Mouse (Mus musculus) forebrain, embryonic 13.5 days (tissue): ENCODE measurements around the gene Ssr4. TPM values are rescaled to one million over a fixed set of nuclear protein-coding genes. Genes with fewer than 3 reads are reported as not detected.
A peak's percentile ranks its signal among the peaks of the same experiment; 100 is the strongest.
"Not testable (repeated sequence)": the region's sequence is repeated elsewhere in the genome, so short reads cannot be mapped to it uniquely, and the experiment has no call there.

Experiments used
- ATAC-seq: fragments of 200-750 bp; cut with Nextera tagmentation; 2 replicates; pipeline ENCODE4 v1.8.0; 2017
- H3K27ac ChIP-seq: fragments of 300-500 bp; sonication (generic); 2 replicates; pipeline ENCODE4 v1.5.1; 2015; ENCODE audit warnings: inconsistent platforms, mild to moderate bottlenecking, moderate library complexity
- H3K27me3 ChIP-seq: fragments of 300-500 bp; sonication (generic); 2 replicates; pipeline ENCODE4 v1.6.1; 2015; ENCODE audit warnings: mild to moderate bottlenecking, inconsistent platforms
- H3K36me3 ChIP-seq: fragments of 300-500 bp; sonication (generic); 2 replicates; pipeline ENCODE4 v1.6.1; 2015; ENCODE audit warnings: mild to moderate bottlenecking, inconsistent platforms; ENCODE audit not compliant: poor library complexity, severe bottlenecking
- H3K4me1 ChIP-seq: fragments of 300-500 bp; sonication (generic); 2 replicates; pipeline ENCODE4 v1.6.1; 2015; ENCODE audit warnings: inconsistent platforms
- H3K4me2 ChIP-seq: fragments of 300-500 bp; sonication (generic); 2 replicates; pipeline ENCODE4 v1.6.1; 2015; ENCODE audit warnings: inconsistent platforms, mild to moderate bottlenecking, moderate library complexity
- H3K4me3 ChIP-seq: fragments of 300-500 bp; sonication (generic); 2 replicates; pipeline ENCODE4 v1.5.1; 2015; ENCODE audit warnings: mild to moderate bottlenecking, inconsistent platforms
- H3K9ac ChIP-seq: fragments of 300-500 bp; sonication (generic); 2 replicates; pipeline ENCODE4 v1.6.1; 2015; ENCODE audit warnings: mild to moderate bottlenecking, inconsistent platforms
- H3K9me3 ChIP-seq: fragments of 300-500 bp; sonication (generic); replicated peaks from 2 replicates; pipeline ENCODE4 v1.6.1; 2016; ENCODE audit warnings: inconsistent platforms
- WGBS: fragments of 180-500 bp; shearing (Covaris S2); methylation state at CpG from one replicate; pipeline ENCODE4 v1.1.7; 2015; 5-methylcytosine and 5-hydroxymethylcytosine counted together
- polyA plus RNA-seq: library from polyadenylated mRNA; unstranded; fragments of >200 nt; fragmentation: Nextera tagmentation; extraction: Ambion mirVana; gene quantifications from 2 replicates; pipeline ENCODE4 v1.2.1, GENCODE M21; 2015

The Ssr4 gene
- 129 and 133 TPM in 2 replicates for polyA plus RNA-seq

- H3K9ac ChIP-seq: peak within 1 kb of the TSS; percentile 73
- peak within 1 kb of the TSS; percentile 84 for H3K27ac ChIP-seq
- peak within 1 kb of the TSS; percentile 56 for H3K4me3 ChIP-seq
- H3K9me3 ChIP-seq: no peaks in the 10 kb centered on the region
- H3K36me3 ChIP-seq: peaks cover 27% of the 10 kb centered on the region
- peaks cover 25% of the 10 kb centered on the region for H3K4me1 ChIP-seq
- H3K4me2 ChIP-seq: peak within 1 kb of the TSS; percentile 67
- no peaks in the 10 kb centered on the region for H3K27me3 ChIP-seq
- WGBS: 17% methylated on average over 49 of the region's 52 CpGs
- peak; percentile 98 for ATAC-seq
Observed at GRCm38 (mm10) chrX:73786364-73787224, at the start of gene Ssr4, which contains the start of gene Idh3g. Gene Ssr4, plus strand, starts transcription at chrX:73787028. Gene Idh3g, minus strand, starts transcription at chrX:73786897.

GRCm38 (mm10) chrX:73738155-73738554 lies 48.7 kb upstream of the Ssr4 start:
- no peaks in the 10 kb centered on the region for H3K9me3 ChIP-seq
- H3K4me3 ChIP-seq: no peak overlapping the region
- H3K9ac ChIP-seq: no peak overlapping the region
- no peak overlapping the region for H3K27ac ChIP-seq
- no peaks in the 10 kb centered on the region for H3K4me1 ChIP-seq
- 63% methylated on average over 1 of the region's 1 CpGs for WGBS
- no peak for ATAC-seq
- no peak overlapping the region for H3K4me2 ChIP-seq
- no peaks in the 10 kb centered on the region for H3K36me3 ChIP-seq
- no peaks in the 10 kb centered on the region for H3K27me3 ChIP-seq

DNA sequence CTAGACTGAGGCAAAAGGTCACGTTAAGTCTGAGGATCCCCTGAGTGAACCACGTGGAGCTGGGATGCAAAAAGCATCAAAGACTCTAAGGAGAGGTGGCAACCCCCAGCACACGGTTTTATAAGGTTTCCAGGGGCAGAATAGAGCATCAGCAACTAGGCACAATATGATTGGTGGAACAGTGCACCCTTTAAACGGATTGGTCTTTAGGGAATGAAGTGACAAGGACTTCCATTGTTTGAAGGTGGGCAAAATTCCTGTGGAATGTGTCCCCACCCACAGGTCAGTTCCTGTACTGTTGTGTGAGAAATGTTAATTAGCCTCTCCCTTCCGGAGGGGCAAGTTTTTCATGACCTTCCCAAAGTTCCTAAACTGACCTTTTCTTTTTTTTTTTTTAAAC lies 47.7 kb upstream of the Ssr4 start:
- no peaks in the 10 kb centered on the region for H3K36me3 ChIP-seq

GRCm38 (mm10) chrX:73739841-73740240 lies 47.0 kb upstream of the Ssr4 start:
- not testable (repeated sequence) for H3K27ac ChIP-seq, H3K4me2 ChIP-seq, H3K27me3 ChIP-seq, H3K4me3 ChIP-seq, H3K9ac ChIP-seq, ATAC-seq, H3K9me3 ChIP-seq, H3K36me3 ChIP-seq, H3K4me1 ChIP-seq
- WGBS: 98% methylated on average over 7 of the region's 7 CpGs

More for the DNA sequence above, 47.7 kb upstream of the Ssr4 start:
- no peaks in the 10 kb centered on the region for H3K27me3 ChIP-seq
- no peak overlapping the region for H3K9ac ChIP-seq
- H3K4me2 ChIP-seq: no peak overlapping the region
- H3K4me1 ChIP-seq: no peaks in the 10 kb centered on the region
- WGBS: 60% methylated on average over 5 of the region's 5 CpGs
- H3K4me3 ChIP-seq: no peak overlapping the region
- H3K9me3 ChIP-seq: no peaks in the 10 kb centered on the region
- H3K27ac ChIP-seq: no peak overlapping the region
- no peak for ATAC-seq

DNA sequence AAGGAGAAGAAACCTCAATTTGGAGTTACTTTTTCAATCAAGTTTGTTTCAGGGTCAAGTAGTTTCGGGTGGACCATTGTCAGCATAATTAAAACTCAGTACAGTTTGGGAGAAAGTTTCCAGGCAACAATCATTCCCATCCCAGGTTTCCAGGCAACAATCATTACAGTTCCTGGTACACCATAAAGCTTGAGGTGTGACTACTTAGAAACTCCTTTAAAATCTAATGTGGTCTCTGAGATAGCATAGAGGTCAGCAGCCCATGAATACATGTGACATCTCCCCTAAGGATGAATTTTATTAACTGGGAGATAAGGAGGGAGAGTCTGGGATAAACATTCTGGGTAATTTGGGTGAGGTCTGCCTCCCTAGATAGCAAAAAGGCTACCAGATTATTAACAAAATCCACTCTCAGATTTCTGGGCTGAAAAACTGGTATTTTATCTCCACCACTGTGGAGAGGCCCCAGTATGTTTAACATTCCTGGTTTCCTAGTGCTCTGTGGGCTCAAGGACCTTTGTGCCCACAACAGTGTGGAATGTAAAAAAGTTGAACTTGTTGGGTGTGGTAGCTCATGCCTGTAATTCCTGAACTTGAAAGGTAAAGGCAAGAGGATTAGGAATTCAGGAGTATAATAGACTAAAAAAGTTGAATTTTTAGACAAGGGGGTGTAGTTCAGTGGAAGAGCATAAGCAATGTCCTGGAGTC lies 41.9 kb upstream of the Ssr4 start:
- no peaks in the 10 kb centered on the region for H3K36me3 ChIP-seq
- no peaks in the 10 kb centered on the region for H3K4me1 ChIP-seq
- H3K4me2 ChIP-seq: no peak overlapping the region
- H3K4me3 ChIP-seq: no peak overlapping the region
- H3K9ac ChIP-seq: no peak overlapping the region
- ATAC-seq: no peak
- 56% methylated on average over 1 of the region's 1 CpGs for WGBS
- H3K27ac ChIP-seq: no peak overlapping the region
- no peaks in the 10 kb centered on the region for H3K9me3 ChIP-seq
- no peaks in the 10 kb centered on the region for H3K27me3 ChIP-seq

- no peaks in the 10 kb centered on the region for H3K27me3 ChIP-seq
- H3K4me1 ChIP-seq: no peaks in the 10 kb centered on the region
- no peak overlapping the region for H3K27ac ChIP-seq
- H3K9ac ChIP-seq: no peak overlapping the region
- no peaks in the 10 kb centered on the region for H3K36me3 ChIP-seq
- H3K9me3 ChIP-seq: no peaks in the 10 kb centered on the region
- 88% methylated on average over 1 of the region's 1 CpGs for WGBS
- no peak for ATAC-seq
- H3K4me2 ChIP-seq: no peak overlapping the region
- no peak overlapping the region for H3K4me3 ChIP-seq
Observed at GRCm38 (mm10) chrX:73748977-73749376, 37.9 kb upstream of the Ssr4 start.

DNA sequence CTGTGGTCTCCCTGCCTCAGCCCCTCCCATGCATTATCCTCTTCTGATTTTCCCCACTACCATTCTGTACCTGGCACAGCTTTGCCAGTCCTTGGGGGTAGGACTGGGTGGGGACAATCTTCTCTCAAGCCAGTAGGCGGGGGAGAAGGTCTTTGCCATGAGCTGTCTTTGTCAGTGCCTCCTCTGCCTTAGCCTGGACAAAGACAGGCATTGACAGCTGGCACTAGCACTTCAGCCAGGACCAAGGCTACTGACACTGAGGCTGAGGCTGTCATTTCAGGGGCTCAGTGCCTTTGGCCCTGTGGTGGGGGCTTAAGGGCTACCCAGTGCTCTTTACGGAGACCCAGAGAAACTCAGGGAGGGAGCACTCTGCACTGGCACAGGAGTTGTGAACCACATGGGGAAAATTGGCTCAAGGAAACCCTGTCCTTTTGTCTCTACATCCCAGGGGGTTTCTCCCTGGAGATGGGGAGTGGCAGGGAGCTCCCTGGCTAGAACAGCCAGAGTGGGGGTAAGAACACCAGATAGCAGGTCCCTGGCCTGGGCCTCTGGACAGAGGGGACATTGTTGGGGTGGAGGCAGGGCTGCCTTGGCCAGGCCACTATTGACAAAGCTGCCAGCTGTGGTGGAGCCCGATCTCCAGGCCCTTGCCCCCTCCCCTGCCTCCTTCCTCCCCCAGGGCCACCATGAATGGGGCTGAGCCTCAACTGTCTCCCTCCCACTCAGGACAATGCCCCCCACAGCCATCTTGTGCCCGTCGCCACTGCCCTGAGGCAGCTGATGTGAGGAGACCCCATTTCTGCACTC lies 30.3 kb upstream of the Ssr4 start, which contains the start of gene Plxnb3:
TSS of gene Plxnb3 (plus strand) at position 757 of the 807 bp plus-strand sequence.
- no peak for ATAC-seq
- Histone ChIP-seq H3K27me3 (no peaks in the 10 kb centered on the region), H3K4me2 (no peak within 1 kb of the TSS), H3K9ac (no peak within 1 kb of the TSS), H3K27ac (no peak within 1 kb of the TSS), H3K9me3 (no peaks in the 10 kb centered on the region), H3K4me3 (no peak within 1 kb of the TSS), H3K36me3 (no peaks in the 10 kb centered on the region), H3K4me1 (no peaks in the 10 kb centered on the region)
- WGBS: 67% methylated on average over 5 of the region's 5 CpGs

- H3K4me2 ChIP-seq: no peak overlapping the region
- H3K27ac ChIP-seq: no peak overlapping the region
- ATAC-seq: no peak
- no peaks in the 10 kb centered on the region for H3K27me3 ChIP-seq
- H3K4me1 ChIP-seq: no peaks in the 10 kb centered on the region
- no peak overlapping the region for H3K4me3 ChIP-seq
- H3K9ac ChIP-seq: no peak overlapping the region
- 78% methylated on average over 13 of the region's 13 CpGs for whole genome bisulfite sequencing
- no peaks in the 10 kb centered on the region for H3K36me3 ChIP-seq
- no peaks in the 10 kb centered on the region for H3K9me3 ChIP-seq
Observed at GRCm38 (mm10) chrX:73758611-73759290, 28.1 kb upstream of the Ssr4 start.

DNA sequence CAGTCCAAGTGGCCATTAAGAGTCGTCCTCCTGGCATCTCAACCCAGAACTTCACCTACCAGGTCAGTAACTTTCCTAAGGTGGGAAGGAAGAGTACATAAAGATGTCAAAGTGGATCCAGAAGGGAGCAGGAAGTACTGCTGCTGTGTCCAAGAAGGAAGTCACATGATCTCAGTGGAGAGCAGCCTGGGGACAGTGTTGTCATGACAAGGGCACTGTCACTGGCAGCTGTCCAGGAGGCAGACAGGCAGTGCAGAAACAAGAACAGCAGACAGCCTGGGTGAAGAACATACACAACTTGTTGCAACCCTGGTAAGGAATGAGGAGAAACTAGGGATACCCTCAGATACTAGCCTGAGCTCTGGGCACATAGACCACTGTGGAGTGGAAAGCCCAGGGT lies 21.5 kb upstream of the Ssr4 start:
- Histone ChIP-seq H3K36me3 (no peaks in the 10 kb centered on the region), H3K9me3 (no peaks in the 10 kb centered on the region), H3K27me3 (no peaks in the 10 kb centered on the region), H3K4me1 (no peaks in the 10 kb centered on the region), H3K9ac (no peak overlapping the region), H3K4me2 (no peak overlapping the region), H3K27ac (no peak overlapping the region), H3K4me3 (no peak overlapping the region)
- WGBS: 68% methylated on average over 1 of the region's 1 CpGs
- no peak for ATAC-seq

DNA sequence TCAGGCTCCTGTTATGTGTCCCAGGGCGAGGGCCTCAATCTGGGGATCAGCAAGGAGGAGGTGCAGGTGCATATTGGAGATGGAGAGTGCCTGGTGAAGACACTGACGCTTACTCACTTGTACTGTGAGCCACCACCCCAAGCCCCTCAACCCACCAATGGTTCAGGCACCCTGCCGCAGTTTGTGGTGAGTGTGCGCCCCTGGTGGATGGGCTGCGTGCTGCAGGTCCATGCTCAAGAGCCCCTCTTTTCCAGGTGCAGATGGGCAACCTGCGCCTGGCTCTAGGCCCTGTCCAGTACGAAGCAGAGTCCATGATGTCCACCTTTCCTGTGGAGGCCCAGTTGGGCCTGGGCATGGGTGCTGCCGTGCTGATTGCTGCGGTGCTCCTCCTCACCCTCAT lies 19.6 kb upstream of the Ssr4 start:
- Histone ChIP-seq H3K4me1 (no peaks in the 10 kb centered on the region), H3K4me3 (no peak overlapping the region), H3K27ac (no peak overlapping the region), H3K9me3 (no peaks in the 10 kb centered on the region), H3K4me2 (no peak overlapping the region), H3K36me3 (no peaks in the 10 kb centered on the region), H3K9ac (no peak overlapping the region), H3K27me3 (no peaks in the 10 kb centered on the region)
- WGBS: 67% methylated on average over 9 of the region's 9 CpGs
- ATAC-seq: no peak

DNA sequence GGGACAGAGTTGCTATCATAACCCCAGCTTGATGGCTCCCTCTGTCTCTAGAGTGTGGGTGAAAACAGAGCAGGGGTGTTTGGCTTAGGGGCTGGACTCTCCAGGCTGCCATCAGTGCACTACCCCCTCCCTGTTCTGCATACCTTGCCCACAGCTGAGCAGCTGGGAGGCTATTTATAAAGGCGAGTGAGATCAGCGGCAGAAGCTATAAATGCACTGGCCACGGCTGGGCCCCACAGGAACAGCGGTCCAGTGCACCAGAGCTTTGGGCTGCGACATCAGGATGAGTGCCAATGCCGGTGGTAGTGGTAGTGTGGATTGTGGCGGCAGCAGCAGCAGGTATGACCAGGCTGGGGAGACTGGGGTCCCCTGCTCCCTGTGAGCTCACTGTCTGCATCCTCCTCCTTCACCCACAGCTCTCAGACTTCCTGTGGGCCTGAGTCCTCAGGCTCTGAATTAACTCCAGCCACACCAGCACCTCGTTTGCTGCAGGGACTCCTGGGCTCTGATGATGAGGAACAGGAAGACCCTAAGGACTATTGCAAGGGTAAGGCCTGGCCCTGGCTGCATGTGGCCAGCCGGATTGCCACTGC lies 12.6 kb upstream of the Ssr4 start, which contains the start of gene Srpk3:
TSS of gene Srpk3 (plus strand) at position 238 of the 593 bp plus-strand sequence.
- 58% methylated on average over 9 of the region's 9 CpGs for WGBS
- H3K27ac ChIP-seq: no peak within 1 kb of the TSS

More for the DNA sequence above, 12.6 kb upstream of the Ssr4 start, which contains the start of gene Srpk3:
- Histone ChIP-seq H3K9me3 (no peaks in the 10 kb centered on the region), H3K9ac (no peak within 1 kb of the TSS), H3K4me3 (no peak within 1 kb of the TSS), H3K27me3 (no peaks in the 10 kb centered on the region), H3K4me1 (no peaks in the 10 kb centered on the region), H3K4me2 (no peak within 1 kb of the TSS), H3K36me3 (peaks cover 32% of the 10 kb centered on the region)
- ATAC-seq: no peak
